Mouse (Mus musculus) C2C12 (cell line): ENCODE measurements around the gene Smox. TPM values are rescaled to one million over a fixed set of nuclear protein-coding genes. Genes with fewer than 3 reads are reported as not detected.

Experiments
- H3K27me3 ChIP-seq: one replicate; pipeline ENCODE4 v1.6.1; 2011; ENCODE audit not compliant: control insufficient read depth, insufficient read depth, insufficient read length
- H3K36me3 ChIP-seq: one replicate; pipeline ENCODE4 v1.6.1; 2011; ENCODE audit not compliant: control insufficient read depth, insufficient read depth
- H3K4me3 ChIP-seq: one replicate; pipeline ENCODE4 v1.5.1; 2011; ENCODE audit warnings: mild to moderate bottlenecking, control low read depth; ENCODE audit not compliant: poor library complexity, insufficient read depth, severe bottlenecking
- H3K79me2 ChIP-seq: one replicate; pipeline ENCODE4 v1.6.1; 2011; ENCODE audit not compliant: control insufficient read depth, insufficient read depth
- H3K79me3 ChIP-seq: one replicate; pipeline ENCODE4 v1.6.1; 2011; ENCODE audit warnings: low read depth, control low read depth
- H3ac ChIP-seq: one replicate; pipeline ENCODE3; 2011; ENCODE audit warnings: low read depth; ENCODE audit not compliant: control insufficient read depth, insufficient read length
- CEBPB ChIP-seq: IDR thresholded peaks from one replicate; pipeline ENCODE4 v1.6.1; 2011; ENCODE audit warnings: low read depth, mild to moderate bottlenecking, control low read depth, moderate library complexity
- CTCF ChIP-seq: IDR thresholded peaks from one replicate; pipeline ENCODE4 v1.5.1; 2011; ENCODE audit not compliant: control insufficient read depth, insufficient read depth, insufficient read length
- FOSL1 ChIP-seq: IDR thresholded peaks from one replicate; pipeline ENCODE4 v1.8.0; 2011; ENCODE audit warnings: mild to moderate bottlenecking, low read length; ENCODE audit not compliant: poor library complexity, insufficient read depth, severe bottlenecking
- MAX ChIP-seq: IDR thresholded peaks from one replicate; pipeline ENCODE4 v1.6.1; 2011; ENCODE audit warnings: mild to moderate bottlenecking, control low read depth
- MYOD1 ChIP-seq: IDR thresholded peaks from one replicate; pipeline ENCODE4 v1.6.1; 2011; ENCODE audit warnings: low read depth; ENCODE audit not compliant: control insufficient read depth, insufficient read length
- MYOG ChIP-seq: IDR thresholded peaks from one replicate; pipeline ENCODE4 v1.6.1; 2011; ENCODE audit not compliant: control insufficient read depth, insufficient read length; ENCODE audit errors: extremely low read depth
- USF1 ChIP-seq: IDR thresholded peaks from one replicate; pipeline ENCODE4 v1.6.1; 2011; ENCODE audit warnings: low read depth, mild to moderate bottlenecking, control low read depth, moderate library complexity
- polyA plus RNA-seq: library from polyadenylated mRNA; unstranded; fragments of >200 nt; fragmentation: generic; extraction: Trizol; gene quantifications from one replicate; pipeline ENCODE4 v1.2.1, GENCODE M21; 2012; ENCODE audit warnings: missing spikeins

Gene Smox
- polyA plus RNA-seq, 1 experiment = 44.7 TPM

GRCm38 (mm10) chr2:131478916-131479315 is 12.4 kb upstream of the Smox start:
- Histone ChIP-seq H3ac (no peak overlapping the region), H3K79me2 (no peaks in the 10 kb centered on the region), H3K27me3 (no peaks in the 10 kb centered on the region), H3K79me3 (no peaks in the 10 kb centered on the region), H3K4me3 (no peak overlapping the region), H3K36me3 (no peaks in the 10 kb centered on the region)
- TF ChIP-seq USF1 (no peak), MYOD1 (no peak), FOSL1 (no peak)

- Histone ChIP-seq H3K36me3 (no peaks in the 10 kb centered on the region), H3K79me3 (no peaks in the 10 kb centered on the region), H3K27me3 (no peaks in the 10 kb centered on the region), H3K79me2 (no peaks in the 10 kb centered on the region), H3ac (no peak overlapping the region), H3K4me3 (no peak overlapping the region)
- no peak for TF ChIP-seq CEBPB
- no peak for TF ChIP-seq MYOD1
- no peak for TF ChIP-seq USF1
- TF ChIP-seq FOSL1 = no peak
- TF ChIP-seq CTCF = no peak
- TF ChIP-seq MYOG = no peak
- no peak for TF ChIP-seq MAX
Measured at GRCm38 (mm10) chr2:131481733-131482132, 9.6 kb upstream of the Smox start.

- Histone ChIP-seq H3ac (no peak overlapping the region), H3K79me2 (no peaks in the 10 kb centered on the region), H3K4me3 (no peak overlapping the region), H3K36me3 (no peaks in the 10 kb centered on the region), H3K79me3 (no peaks in the 10 kb centered on the region), H3K27me3 (no peaks in the 10 kb centered on the region)
- TF ChIP-seq MYOD1 = no peak
- TF ChIP-seq MAX = no peak
- TF ChIP-seq MYOG = no peak
- no peak for TF ChIP-seq USF1
- TF ChIP-seq CTCF = no peak
- TF ChIP-seq FOSL1 = no peak
- no peak for TF ChIP-seq CEBPB
Measured at GRCm38 (mm10) chr2:131482478-131482877, 8.8 kb upstream of the Smox start.

DNA sequence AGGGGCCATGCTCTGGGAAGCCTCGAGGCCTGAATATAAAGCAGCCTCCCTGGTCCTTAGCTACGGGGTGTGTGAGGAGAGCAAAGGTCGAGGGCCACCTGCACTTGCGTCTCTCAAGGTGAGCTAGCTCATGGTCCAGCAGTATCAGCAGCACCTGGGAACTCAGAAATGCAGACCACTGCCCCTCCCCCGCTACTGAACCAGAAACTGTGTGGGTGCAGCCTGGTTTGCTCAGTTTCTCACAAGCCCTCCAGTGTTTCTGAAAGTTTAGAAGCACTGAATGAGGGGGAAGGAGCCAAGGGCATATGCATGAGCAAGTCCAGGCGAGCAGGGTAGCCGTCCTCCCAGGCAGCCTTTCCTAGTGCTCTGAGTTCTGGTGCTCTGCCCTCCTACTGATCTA is 7.7 kb upstream of the Smox start:
- Histone ChIP-seq H3K27me3 (no peaks in the 10 kb centered on the region), H3K4me3 (no peak overlapping the region), H3K79me3 (no peaks in the 10 kb centered on the region), H3K79me2 (no peaks in the 10 kb centered on the region), H3ac (no peak overlapping the region), H3K36me3 (no peaks in the 10 kb centered on the region)
- no peak for TF ChIP-seq MYOD1
- TF ChIP-seq CEBPB = no peak
- TF ChIP-seq MYOG = no peak
- no peak for TF ChIP-seq MAX
- no peak for TF ChIP-seq CTCF

DNA sequence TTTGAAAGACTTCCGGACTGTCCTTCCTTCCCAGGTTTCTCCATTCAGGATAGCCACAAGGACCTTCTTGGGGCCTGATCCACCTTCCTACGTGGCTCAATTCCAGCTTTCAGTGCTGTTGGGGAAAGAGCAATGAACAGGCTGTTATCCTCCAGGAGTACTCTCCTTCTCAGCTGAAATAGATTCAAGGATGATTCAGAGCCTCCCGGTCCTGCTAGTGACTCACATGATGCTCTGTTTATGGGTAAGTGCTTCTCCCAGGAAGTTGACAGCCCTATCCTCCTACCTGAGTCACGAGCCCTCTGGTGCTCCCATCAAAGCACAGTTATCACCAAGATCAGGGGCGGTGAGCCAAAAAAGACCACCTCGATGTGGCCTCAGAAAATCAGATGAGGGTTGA is 7.1 kb upstream of the Smox start:
- no peaks in the 10 kb centered on the region for H3K36me3 ChIP-seq
- TF ChIP-seq CTCF = no peak
- peak; percentile 42 for TF ChIP-seq USF1

DNA sequence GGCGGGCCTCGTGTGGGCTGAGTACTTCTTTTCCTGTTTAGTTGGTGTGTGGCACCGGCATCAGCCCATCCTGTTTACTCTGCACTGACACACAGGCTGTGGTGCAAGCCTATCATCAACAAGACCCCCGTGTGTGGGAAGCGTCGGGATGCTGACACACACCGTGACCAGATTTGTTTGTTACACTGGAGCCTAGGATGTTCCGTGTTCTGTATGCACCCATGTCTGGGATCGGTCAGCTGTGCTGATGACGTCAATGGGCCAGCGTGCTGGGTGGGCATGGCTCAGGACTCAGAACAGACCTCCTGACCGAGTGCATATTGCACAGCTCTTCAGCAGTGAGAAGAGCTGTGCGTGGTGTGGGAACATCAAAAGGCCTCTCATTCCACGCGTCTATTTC is 6.2 kb upstream of the Smox start:
- Histone ChIP-seq H3K36me3 (no peaks in the 10 kb centered on the region), H3K79me3 (no peaks in the 10 kb centered on the region), H3K4me3 (no peak overlapping the region), H3K79me2 (no peaks in the 10 kb centered on the region), H3K27me3 (no peaks in the 10 kb centered on the region), H3ac (no peak overlapping the region)
- no peak for TF ChIP-seq CTCF
- TF ChIP-seq CEBPB = no peak
- no peak for TF ChIP-seq USF1
- TF ChIP-seq MYOG = no peak

More for the DNA sequence above, 7.1 kb upstream of the Smox start:
- H3K4me3 ChIP-seq = no peak overlapping the region
- no peak overlapping the region for H3ac ChIP-seq
- no peaks in the 10 kb centered on the region for H3K27me3 ChIP-seq
- no peaks in the 10 kb centered on the region for H3K79me2 ChIP-seq
- no peaks in the 10 kb centered on the region for H3K79me3 ChIP-seq

DNA sequence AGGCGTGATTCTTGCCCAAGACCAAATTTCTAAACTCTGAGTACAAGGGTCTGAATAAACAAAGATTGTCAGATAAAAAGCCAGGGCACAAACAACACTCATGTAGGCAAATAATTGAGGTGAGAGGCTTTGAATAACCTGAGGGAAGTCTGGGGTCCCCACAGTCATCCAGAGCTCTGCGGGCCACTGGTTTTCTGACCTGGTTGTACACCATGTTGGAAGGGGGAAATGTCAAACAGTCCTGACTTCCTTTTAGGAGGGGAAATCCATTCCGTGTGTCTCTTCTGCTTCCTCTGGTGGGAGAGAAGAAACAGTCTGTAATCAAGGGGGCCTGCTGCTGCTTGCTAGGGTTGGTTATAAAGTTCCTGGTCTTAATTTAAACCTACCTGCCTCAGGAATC is 5.2 kb upstream of the Smox start:
- TF ChIP-seq MAX (no peak), CEBPB (no peak)
- H3K36me3 ChIP-seq = no peaks in the 10 kb centered on the region
- H3K79me3 ChIP-seq = no peaks in the 10 kb centered on the region
- H3ac ChIP-seq = no peak overlapping the region
- H3K27me3 ChIP-seq = no peaks in the 10 kb centered on the region
- H3K4me3 ChIP-seq = no peak overlapping the region
- no peaks in the 10 kb centered on the region for H3K79me2 ChIP-seq
